Mouse (Mus musculus): ENCODE data around the gene Prkcb. TPM values are rescaled to one million over a fixed set of nuclear protein-coding genes. Genes with fewer than 3 reads are reported as not detected.

Gene Prkcb
- polyA plus RNA-seq, 1 experiment: 74.2 TPM

- TF ChIP-seq POLR2A (IDR thresholded peaks at IDR 0.05; ENCODE audit: borderline replicate concordance, extremely low read depth, insufficient read depth, insufficient read length, poor library complexity, severe bottlenecking) (no peak), CTCF (IDR thresholded peaks at IDR 0.05; ENCODE audit: borderline replicate concordance, extremely low read depth, insufficient read depth, insufficient read length) (no peak)
- no peak for DNase-seq (ENCODE audit: low read depth)
Observed at GRCm38 (mm10) chr7:122328466-122328865, 39.9 kb downstream of the Prkcb start.

GRCm38 (mm10) chr7:122329588-122329987, 41.0 kb downstream of the Prkcb start:
- TF ChIP-seq POLR2A (IDR thresholded peaks at IDR 0.05; ENCODE audit: borderline replicate concordance, extremely low read depth, insufficient read depth, insufficient read length, poor library complexity, severe bottlenecking): no peak
- no peak for TF ChIP-seq CTCF (IDR thresholded peaks at IDR 0.05; ENCODE audit: borderline replicate concordance, extremely low read depth, insufficient read depth, insufficient read length)
- DNase-seq (ENCODE audit: low read depth): no peak

DNA sequence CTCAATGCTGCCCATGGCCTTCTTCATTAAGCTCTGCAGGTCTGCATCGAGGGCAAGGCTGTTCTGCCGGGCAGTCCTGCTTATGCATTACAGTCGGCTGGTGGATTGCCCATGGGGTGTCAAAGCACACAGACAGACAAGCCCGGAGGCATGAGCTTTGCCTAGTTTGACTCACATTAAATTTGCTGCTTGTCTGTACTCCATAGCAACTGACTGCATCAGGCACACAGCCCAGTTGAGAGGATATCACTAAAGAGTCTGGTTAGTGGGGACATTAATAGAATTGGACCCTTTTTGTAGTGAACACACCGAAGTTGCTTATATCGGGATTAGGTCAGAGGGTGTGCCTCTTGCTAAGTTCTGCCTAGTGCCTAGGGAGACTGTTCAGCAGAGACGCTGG, 45.1 kb downstream of the Prkcb start:
- DNase-seq (ENCODE audit: low read depth): peak; percentile 34
- TF ChIP-seq CTCF (IDR thresholded peaks at IDR 0.05; ENCODE audit: borderline replicate concordance, extremely low read depth, insufficient read depth, insufficient read length) (no peak), POLR2A (IDR thresholded peaks at IDR 0.05; ENCODE audit: borderline replicate concordance, extremely low read depth, insufficient read depth, insufficient read length, poor library complexity, severe bottlenecking) (no peak)

DNA sequence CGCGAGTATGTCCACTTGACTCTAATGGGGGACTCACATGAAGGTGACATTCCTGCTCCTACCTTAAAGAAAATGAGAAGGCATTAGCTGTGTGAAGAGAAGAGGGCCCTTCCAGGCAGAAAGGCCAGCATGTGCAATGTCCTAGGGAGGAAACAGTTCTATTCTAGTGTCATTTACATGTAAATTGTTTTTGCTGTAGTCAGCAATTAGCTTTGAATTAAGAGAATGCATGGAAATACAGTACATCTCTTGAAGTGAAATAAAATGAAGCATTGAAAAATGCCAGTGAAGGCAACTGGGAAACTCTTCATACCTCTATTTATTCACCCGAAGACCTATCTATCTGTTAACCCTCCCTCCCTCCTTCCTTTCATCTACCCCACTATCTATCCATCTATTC, 48.8 kb downstream of the Prkcb start:
- DNase-seq (ENCODE audit: low read depth): no peak
- TF ChIP-seq POLR2A (IDR thresholded peaks at IDR 0.05; ENCODE audit: borderline replicate concordance, extremely low read depth, insufficient read depth, insufficient read length, poor library complexity, severe bottlenecking) (no peak), CTCF (IDR thresholded peaks at IDR 0.05; ENCODE audit: borderline replicate concordance, extremely low read depth, insufficient read depth, insufficient read length) (no peak)

DNA sequence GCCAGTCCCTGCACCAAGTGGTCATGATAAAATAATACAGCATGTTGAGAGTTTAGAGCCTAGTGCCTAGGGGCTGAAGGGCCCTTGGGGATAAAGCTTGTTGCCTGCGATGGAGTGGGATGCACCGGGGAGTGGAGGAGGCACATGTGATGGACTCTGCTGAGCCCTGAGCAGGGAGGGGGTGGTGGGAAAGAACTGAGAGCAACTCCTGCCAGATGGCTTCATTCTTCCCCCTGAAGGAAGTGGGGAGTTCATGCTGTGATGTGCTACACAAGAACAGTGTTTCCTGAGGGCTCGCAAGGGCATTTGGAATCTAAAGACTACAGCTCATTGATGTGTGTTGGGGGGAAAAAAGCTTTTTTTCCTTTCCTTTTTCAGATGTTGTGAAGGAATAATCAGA, 49.5 kb downstream of the Prkcb start:
- TF ChIP-seq CTCF (IDR thresholded peaks at IDR 0.05; ENCODE audit: borderline replicate concordance, extremely low read depth, insufficient read depth, insufficient read length) (no peak), POLR2A (IDR thresholded peaks at IDR 0.05; ENCODE audit: borderline replicate concordance, extremely low read depth, insufficient read depth, insufficient read length, poor library complexity, severe bottlenecking) (no peak)
- peak; percentile 60 for DNase-seq (ENCODE audit: low read depth)

DNA sequence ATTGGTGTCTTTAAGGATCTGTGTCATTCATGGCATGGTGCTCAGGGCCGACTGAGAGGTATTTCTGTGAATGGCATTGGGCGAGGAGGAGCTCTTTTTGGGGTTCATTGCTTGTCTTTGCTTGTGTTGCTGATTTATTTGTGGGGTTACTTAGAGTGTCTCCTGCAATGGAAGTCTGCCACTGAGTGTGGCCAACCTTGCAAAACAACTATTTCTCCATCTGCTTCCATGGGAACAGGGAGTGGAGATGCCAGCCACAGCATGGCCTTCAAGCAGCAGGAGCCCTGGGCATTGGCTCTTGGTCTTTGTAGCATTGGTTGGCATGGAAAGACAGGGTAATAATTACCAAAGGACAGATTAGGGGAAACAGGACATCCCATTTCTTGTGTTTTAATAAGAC, 50.9 kb downstream of the Prkcb start:
- TF ChIP-seq POLR2A (IDR thresholded peaks at IDR 0.05; ENCODE audit: borderline replicate concordance, extremely low read depth, insufficient read depth, insufficient read length, poor library complexity, severe bottlenecking) (no peak), CTCF (IDR thresholded peaks at IDR 0.05; ENCODE audit: borderline replicate concordance, extremely low read depth, insufficient read depth, insufficient read length) (no peak)

DNA sequence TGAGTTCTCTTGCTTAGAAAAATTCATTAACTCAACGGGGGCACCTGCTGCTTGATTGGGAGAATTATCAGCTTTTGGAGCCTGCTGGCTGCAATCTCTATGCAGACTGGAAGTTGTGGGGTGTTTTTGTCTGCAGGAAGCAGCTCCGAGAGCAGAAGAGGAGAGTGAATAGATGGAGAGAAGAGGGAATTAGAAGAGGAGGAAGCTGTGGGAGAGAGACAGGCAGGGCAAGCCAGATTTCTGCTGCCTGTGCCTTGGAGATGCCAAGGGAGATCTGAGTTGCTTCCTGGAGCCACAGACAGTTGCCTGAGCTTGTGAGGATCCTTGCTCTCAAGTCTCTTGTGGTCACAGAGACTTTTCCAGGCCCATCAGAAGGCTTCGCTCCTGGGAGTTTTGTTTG, 53.3 kb downstream of the Prkcb start:
- no peak for TF ChIP-seq CTCF (IDR thresholded peaks at IDR 0.05; ENCODE audit: borderline replicate concordance, extremely low read depth, insufficient read depth, insufficient read length)
- no peak for TF ChIP-seq POLR2A (IDR thresholded peaks at IDR 0.05; ENCODE audit: borderline replicate concordance, extremely low read depth, insufficient read depth, insufficient read length, poor library complexity, severe bottlenecking)
- DNase-seq (ENCODE audit: low read depth): no peak

More for the DNA sequence above, 50.9 kb downstream of the Prkcb start:
- no peak for DNase-seq (ENCODE audit: low read depth)

DNA sequence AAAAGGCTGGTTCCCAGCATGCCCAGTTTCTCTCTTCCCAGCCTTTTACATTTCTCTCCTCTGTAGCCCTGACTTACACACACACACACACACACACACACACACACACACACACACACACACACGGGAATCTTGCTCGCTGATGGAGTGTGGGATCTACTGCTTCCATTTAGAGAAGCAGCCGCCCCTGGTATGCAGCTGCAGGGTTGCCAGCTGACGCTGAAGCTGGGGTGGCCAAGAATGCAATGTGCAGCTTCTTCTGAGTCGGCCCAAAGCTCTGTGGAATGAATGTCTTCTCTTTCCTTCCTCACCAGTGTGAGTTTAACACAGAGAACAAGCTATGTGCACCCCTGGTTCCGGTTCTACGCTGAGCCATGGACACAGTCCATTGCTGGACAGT, 56.1 kb downstream of the Prkcb start:
- peak; percentile 37 for DNase-seq (ENCODE audit: low read depth)
- TF ChIP-seq CTCF (IDR thresholded peaks at IDR 0.05; ENCODE audit: borderline replicate concordance, extremely low read depth, insufficient read depth, insufficient read length): no peak
- TF ChIP-seq POLR2A (IDR thresholded peaks at IDR 0.05; ENCODE audit: borderline replicate concordance, extremely low read depth, insufficient read depth, insufficient read length, poor library complexity, severe bottlenecking): no peak

- DNase-seq (ENCODE audit: low read depth): no peak
- TF ChIP-seq CTCF (IDR thresholded peaks at IDR 0.05; ENCODE audit: borderline replicate concordance, extremely low read depth, insufficient read depth, insufficient read length): no peak
- TF ChIP-seq POLR2A (IDR thresholded peaks at IDR 0.05; ENCODE audit: borderline replicate concordance, extremely low read depth, insufficient read depth, insufficient read length, poor library complexity, severe bottlenecking): no peak
Observed at GRCm38 (mm10) chr7:122346251-122347242, 58.0 kb downstream of the Prkcb start.

DNA sequence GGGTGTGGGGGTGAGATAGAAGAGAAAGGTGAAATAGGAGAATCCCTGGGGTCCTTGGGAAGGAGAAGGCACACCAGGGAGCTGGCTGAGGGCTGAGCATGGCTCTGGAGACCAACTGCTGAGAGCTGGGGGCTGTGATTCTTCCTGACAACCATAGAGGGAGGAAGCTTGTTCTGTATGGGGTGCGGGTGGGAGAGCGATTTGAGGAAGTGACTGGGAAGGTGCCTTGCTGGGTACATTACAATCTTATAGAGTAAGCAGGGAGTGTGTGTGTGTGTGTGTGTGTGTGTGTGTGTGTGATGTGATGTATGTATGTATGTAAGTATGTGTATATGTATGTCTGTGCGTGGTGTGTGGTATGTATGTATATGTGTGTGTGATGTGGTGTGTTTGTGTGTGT, 58.9 kb downstream of the Prkcb start:
- TF ChIP-seq CTCF (IDR thresholded peaks at IDR 0.05; ENCODE audit: borderline replicate concordance, extremely low read depth, insufficient read depth, insufficient read length): no peak
- TF ChIP-seq POLR2A (IDR thresholded peaks at IDR 0.05; ENCODE audit: borderline replicate concordance, extremely low read depth, insufficient read depth, insufficient read length, poor library complexity, severe bottlenecking): no peak
- no peak for DNase-seq (ENCODE audit: low read depth)

- no peak for DNase-seq (ENCODE audit: low read depth)
- no peak for TF ChIP-seq POLR2A (IDR thresholded peaks at IDR 0.05; ENCODE audit: borderline replicate concordance, extremely low read depth, insufficient read depth, insufficient read length, poor library complexity, severe bottlenecking)
- no peak for TF ChIP-seq CTCF (IDR thresholded peaks at IDR 0.05; ENCODE audit: borderline replicate concordance, extremely low read depth, insufficient read depth, insufficient read length)
Observed at GRCm38 (mm10) chr7:122349961-122350360, 61.4 kb downstream of the Prkcb start.

DNA sequence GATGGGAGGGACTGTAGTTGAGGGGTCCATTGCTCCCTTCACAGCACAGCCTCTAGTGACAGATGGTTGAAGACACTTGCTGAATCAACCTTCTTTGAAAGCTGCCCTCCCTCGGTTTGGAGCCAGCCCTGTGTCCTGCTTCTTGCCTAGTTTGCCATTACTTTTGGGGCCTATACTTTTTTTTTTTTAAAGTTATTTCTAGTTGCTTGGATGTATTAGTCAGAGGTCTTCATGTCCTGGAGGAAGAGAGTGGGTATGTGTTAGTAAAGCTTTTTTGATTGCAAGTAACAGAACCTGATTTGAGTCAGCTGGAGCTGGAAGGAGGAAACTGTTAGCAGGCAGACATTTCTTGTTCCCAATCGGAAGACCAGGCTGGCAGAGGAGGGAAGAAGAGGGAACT, 62.2 kb downstream of the Prkcb start:
- no peak for TF ChIP-seq CTCF (IDR thresholded peaks at IDR 0.05; ENCODE audit: borderline replicate concordance, extremely low read depth, insufficient read depth, insufficient read length)
- TF ChIP-seq POLR2A (IDR thresholded peaks at IDR 0.05; ENCODE audit: borderline replicate concordance, extremely low read depth, insufficient read depth, insufficient read length, poor library complexity, severe bottlenecking): no peak
- no peak for DNase-seq (ENCODE audit: low read depth)
